Mouse (Mus musculus) neural tube, embryonic 11.5 days (tissue): ENCODE results near the gene Gck. TPM values are rescaled to one million over a fixed set of nuclear protein-coding genes. Genes with fewer than 3 reads are reported as not detected.

Source experiments
- ATAC-seq: fragments of 200-750 bp; cut with Nextera tagmentation; 2 replicates; pipeline ENCODE4 v1.8.0; 2017; ENCODE audit warnings: moderate number of reproducible peaks, mild to moderate bottlenecking, moderate TSS enrichment, moderate library complexity; ENCODE audit not compliant: insufficient read depth, low FRiP score, low TSS enrichment
- DNase-seq: peaks from one replicate; pipeline ENCODE4 v3.0.0-alpha.2; 2015; ENCODE audit warnings: low spot score
- H3K27ac ChIP-seq: fragments of 300-500 bp; sonication (generic); 2 replicates; pipeline ENCODE4 v1.5.1; 2014; ENCODE audit warnings: low read depth, mild to moderate bottlenecking, low read length
- H3K27me3 ChIP-seq: fragments of 300-500 bp; sonication (generic); 2 replicates; pipeline ENCODE4 v1.6.1; 2014; ENCODE audit warnings: mild to moderate bottlenecking, low read length, mixed read lengths; ENCODE audit not compliant: control insufficient read depth, insufficient read depth
- H3K36me3 ChIP-seq: fragments of 300-500 bp; sonication (generic); 2 replicates; pipeline ENCODE4 v1.6.1; 2014; ENCODE audit warnings: mild to moderate bottlenecking, low read length, moderate library complexity, mixed read lengths; ENCODE audit not compliant: control insufficient read depth, insufficient read depth
- H3K4me1 ChIP-seq: fragments of 300-500 bp; sonication (generic); 2 replicates; pipeline ENCODE4 v1.6.1; 2014; ENCODE audit warnings: low read length, mixed read lengths; ENCODE audit not compliant: control insufficient read depth, insufficient read depth
- H3K4me2 ChIP-seq: fragments of 300-500 bp; sonication (generic); 2 replicates; pipeline ENCODE4 v1.6.1; 2014; ENCODE audit warnings: low read depth, mild to moderate bottlenecking, moderate library complexity
- H3K4me3 ChIP-seq: fragments of 300-500 bp; sonication (generic); 2 replicates; pipeline ENCODE4 v1.5.1; 2014; ENCODE audit warnings: low read depth, low read length
- H3K9ac ChIP-seq: fragments of 300-500 bp; sonication (generic); 2 replicates; pipeline ENCODE4 v1.6.1; 2014; ENCODE audit warnings: mild to moderate bottlenecking, low read length
- H3K9me3 ChIP-seq: fragments of 300-500 bp; sonication (generic); 2 replicates; pipeline ENCODE4 v1.6.1; 2016; ENCODE audit warnings: low read length; ENCODE audit not compliant: control insufficient read depth
- WGBS: fragments of 180-500 bp; shearing (Covaris S2); extraction: QIAGEN DNeasy Blood & Tissue Kit; methylation state at CpG from one replicate; pipeline ENCODE4 v1.1.7; 2014; 5-methylcytosine and 5-hydroxymethylcytosine counted together
- polyA plus RNA-seq: library from polyadenylated mRNA; unstranded; fragments of >200 nt; fragmentation: Nextera tagmentation; extraction: Ambion mirVana; gene quantifications from 2 replicates; pipeline ENCODE4 v1.2.1, GENCODE M21; 2014

Gene Gck
- polyA plus RNA-seq, 1 experiment from 2014 or later, result 0.88 TPM

GRCm38 (mm10) chr11:5968223-5968622 lies 18.3 kb upstream of the Gck start:
- H3K4me3 ChIP-seq, result no peak overlapping the region
- no peaks in the 10 kb centered on the region for H3K4me1 ChIP-seq
- WGBS, result 76% methylated on average over 6 of the region's 6 CpGs
- H3K36me3 ChIP-seq, result peaks cover 13% of the 10 kb centered on the region
- DNase-seq, result no peak
- no peak overlapping the region for H3K27ac ChIP-seq
- no peak for ATAC-seq
- no peak overlapping the region for H3K4me2 ChIP-seq
- no peaks in the 10 kb centered on the region for H3K27me3 ChIP-seq
- H3K9me3 ChIP-seq, result no peaks in the 10 kb centered on the region
- no peak overlapping the region for H3K9ac ChIP-seq

DNA sequence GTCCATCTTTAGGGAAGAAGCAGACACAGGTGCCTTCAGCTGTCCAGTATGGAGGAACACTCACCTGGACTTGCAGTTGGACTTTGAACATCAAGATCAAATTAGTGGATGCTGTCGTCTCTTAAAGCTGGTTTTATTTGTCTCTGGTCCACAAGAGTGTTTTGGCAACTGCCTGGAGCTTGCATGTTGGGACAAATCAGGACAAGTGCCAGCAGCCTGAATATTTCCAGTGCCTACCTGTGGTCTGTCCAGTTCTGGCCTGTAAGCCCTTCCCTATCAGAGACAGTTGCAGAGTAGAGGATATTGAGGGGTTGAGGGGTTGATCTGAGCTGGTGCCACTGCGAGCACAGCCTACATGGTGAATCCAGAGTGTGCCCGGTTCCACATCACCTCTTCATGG lies 16.9 kb upstream of the Gck start:
- H3K36me3 ChIP-seq, result peaks cover 19% of the 10 kb centered on the region
- ATAC-seq, result no peak
- no peak for DNase-seq

GRCm38 (mm10) chr11:5965865-5966264 lies 16.0 kb upstream of the Gck start:
- Histone ChIP-seq H3K4me1 (no peaks in the 10 kb centered on the region), H3K4me2 (no peak overlapping the region), H3K9ac (no peak overlapping the region), H3K27me3 (no peaks in the 10 kb centered on the region), H3K27ac (no peak overlapping the region), H3K9me3 (no peaks in the 10 kb centered on the region), H3K4me3 (no peak overlapping the region), H3K36me3 (peaks cover 24% of the 10 kb centered on the region)
- ATAC-seq (no peak), DNase-seq (no peak)
- 91% methylated on average over 11 of the region's 11 CpGs for WGBS

More for the DNA sequence above, 16.9 kb upstream of the Gck start:
- Histone ChIP-seq H3K9me3 (no peaks in the 10 kb centered on the region), H3K4me3 (no peak overlapping the region), H3K27me3 (no peaks in the 10 kb centered on the region), H3K4me2 (no peak overlapping the region), H3K27ac (no peak overlapping the region), H3K4me1 (no peaks in the 10 kb centered on the region), H3K9ac (no peak overlapping the region)
- 94% methylated on average over 3 of the region's 3 CpGs for WGBS

- H3K4me2 ChIP-seq, result no peak overlapping the region
- H3K4me1 ChIP-seq, result peaks cover 5% of the 10 kb centered on the region
- H3K4me3 ChIP-seq, result no peak overlapping the region
- WGBS, result 81% methylated on average over 2 of the region's 2 CpGs
- H3K9me3 ChIP-seq, result no peaks in the 10 kb centered on the region
- H3K36me3 ChIP-seq, result peaks cover 20% of the 10 kb centered on the region
- H3K9ac ChIP-seq, result no peak overlapping the region
- DNase-seq (no peak), ATAC-seq (no peak)
- no peak overlapping the region for H3K27ac ChIP-seq
- no peaks in the 10 kb centered on the region for H3K27me3 ChIP-seq
Measured at GRCm38 (mm10) chr11:5960051-5960450, 10.2 kb upstream of the Gck start.

DNA sequence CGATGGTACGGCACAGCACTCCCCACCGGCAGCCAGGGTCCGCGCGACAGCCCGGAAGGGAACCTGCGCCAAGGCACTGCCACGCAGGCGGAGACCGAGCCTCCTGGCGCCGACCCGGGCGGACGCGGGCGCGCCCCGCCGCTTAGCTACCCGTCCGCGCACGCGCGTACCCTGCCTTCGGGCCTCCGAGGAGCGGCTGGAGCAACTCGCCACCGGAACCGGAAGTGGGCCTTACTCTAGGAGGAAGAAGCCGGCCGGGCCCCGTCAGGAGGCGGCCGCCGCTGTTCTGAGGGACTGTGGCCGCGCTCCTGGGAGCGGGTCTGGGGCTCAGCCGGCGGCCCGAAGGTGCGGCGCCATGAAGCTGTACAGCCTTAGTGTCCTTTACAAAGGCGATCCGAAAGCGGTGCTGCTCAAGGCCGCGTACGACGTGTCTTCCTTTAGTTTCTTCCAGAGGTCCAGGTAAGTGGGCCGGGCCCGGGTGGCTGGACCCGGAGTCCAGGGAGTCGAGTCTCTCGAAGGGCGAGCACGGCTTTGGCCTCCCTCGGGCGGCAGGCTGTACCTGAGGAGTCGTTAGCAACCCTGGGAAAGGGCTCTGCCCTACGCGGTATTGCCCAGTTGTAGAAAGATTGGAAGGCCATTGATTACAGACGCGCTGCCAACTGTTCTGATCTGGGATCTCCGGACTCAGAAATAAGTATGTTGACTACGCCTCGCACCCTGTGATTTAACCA lies 5.8 kb upstream of the Gck start, which contains the start of gene Ykt6:
Gene Ykt6, plus strand, starts transcription at position 148 of the 731 bp plus-strand sequence.
- Histone ChIP-seq H3K4me1 (peaks cover 5% of the 10 kb centered on the region), H3K4me3 (peak within 1 kb of the TSS; percentile 80), H3K27ac (peak within 1 kb of the TSS; percentile 58), H3K4me2 (peak within 1 kb of the TSS; percentile 85), H3K9ac (peak within 1 kb of the TSS; percentile 80), H3K27me3 (no peaks in the 10 kb centered on the region), H3K9me3 (no peaks in the 10 kb centered on the region), H3K36me3 (0 out of 2 replicates have a peak, but pooled peaks cover 2% of the 10 kb centered on the region)
- WGBS, result under 1% methylated on average over 71 of the region's 71 CpGs
- DNase-seq, result peak; percentile 96
- peak; percentile 96 for ATAC-seq

GRCm38 (mm10) chr11:5954965-5955504 lies 5.2 kb upstream of the Gck start:
- H3K36me3 ChIP-seq, result 0 out of 2 replicates have a peak, but pooled peaks cover 2% of the 10 kb centered on the region
- peak overlapping the region; percentile 80 for H3K9ac ChIP-seq
- peak overlapping the region; percentile 85 for H3K4me2 ChIP-seq
- H3K27me3 ChIP-seq, result no peaks in the 10 kb centered on the region
- WGBS, result 6% methylated on average over 7 of the region's 7 CpGs
- DNase-seq (peak; percentile 64), ATAC-seq (peak; percentile 59)
- peaks cover 7% of the 10 kb centered on the region for H3K4me1 ChIP-seq
- H3K4me3 ChIP-seq, result peak overlapping the region; percentile 80
- H3K27ac ChIP-seq, result peak overlapping the region; percentile 58
- no peaks in the 10 kb centered on the region for H3K9me3 ChIP-seq

DNA sequence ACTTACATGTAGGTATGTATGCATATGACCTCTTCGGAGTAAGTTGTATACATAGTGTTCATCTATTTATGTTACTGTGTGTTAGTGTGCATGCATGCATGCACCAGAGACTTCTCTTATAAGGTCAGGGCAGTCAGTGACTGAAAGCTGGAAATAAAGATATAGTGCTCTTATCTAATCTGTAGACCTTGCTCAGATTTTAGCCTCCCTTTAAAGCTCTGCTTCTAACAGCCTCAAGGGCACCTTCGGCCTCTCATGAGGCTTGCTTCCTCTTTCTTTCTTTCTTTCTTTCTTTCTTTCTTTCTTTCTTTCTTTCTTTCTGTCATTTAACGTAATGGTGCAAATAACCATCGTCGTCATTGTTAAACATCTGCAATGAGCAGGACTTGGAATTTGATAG lies 4.6 kb upstream of the Gck start:
- no peaks in the 10 kb centered on the region for H3K9me3 ChIP-seq
- H3K4me1 ChIP-seq, result peaks cover 10% of the 10 kb centered on the region
- 0 out of 2 replicates have a peak, but pooled peaks cover 2% of the 10 kb centered on the region for H3K36me3 ChIP-seq
- H3K27me3 ChIP-seq, result no peaks in the 10 kb centered on the region
- no peak for DNase-seq
- H3K4me2 ChIP-seq, result no peak overlapping the region
- H3K9ac ChIP-seq, result no peak overlapping the region
- H3K4me3 ChIP-seq, result no peak overlapping the region
- H3K27ac ChIP-seq, result no peak overlapping the region
- WGBS, result 77% methylated on average over 5 of the region's 5 CpGs
- ATAC-seq, result no peak

- Histone ChIP-seq H3K9ac (no peak overlapping the region), H3K4me1 (peaks cover 10% of the 10 kb centered on the region), H3K4me3 (no peak overlapping the region), H3K4me2 (no peak overlapping the region), H3K27me3 (no peaks in the 10 kb centered on the region), H3K36me3 (no peaks in the 10 kb centered on the region), H3K27ac (no peak overlapping the region), H3K9me3 (no peaks in the 10 kb centered on the region)
- 34% methylated on average over 8 of the region's 8 CpGs for WGBS
- DNase-seq (peak; percentile 54), ATAC-seq (no peak)
Measured at GRCm38 (mm10) chr11:5953130-5953765, 3.4 kb upstream of the Gck start.
